Mouse (Mus musculus) limb, embryonic 10.5 days (tissue): ENCODE measurements around the gene Nacad. TPM values are rescaled to one million over a fixed set of nuclear protein-coding genes. Genes with fewer than 3 reads are reported as not detected.
"Not testable (repeated sequence)": the region's sequence is repeated elsewhere in the genome, so short reads cannot be mapped to it uniquely, and the experiment has no call there.

Source experiments
- DNase-seq: peaks from one replicate; pipeline ENCODE4 v3.0.0-alpha.2; 2017; ENCODE audit warnings: low spot score
- H3K27ac ChIP-seq: fragments of 300-500 bp; sonication (generic); 2 replicates; pipeline ENCODE4 v1.5.1; 2016; ENCODE audit warnings: mild to moderate bottlenecking
- H3K27me3 ChIP-seq: fragments of 300-500 bp; sonication (generic); 2 replicates; pipeline ENCODE4 v1.6.1; 2016; ENCODE audit warnings: low read depth, mild to moderate bottlenecking; ENCODE audit not compliant: poor library complexity, severe bottlenecking
- H3K36me3 ChIP-seq: fragments of 300-500 bp; sonication (generic); 2 replicates; pipeline ENCODE4 v1.6.1; 2016; ENCODE audit warnings: mild to moderate bottlenecking, moderate library complexity
- H3K4me1 ChIP-seq: fragments of 300-500 bp; sonication (generic); 2 replicates; pipeline ENCODE4 v1.6.1; 2016
- H3K4me3 ChIP-seq: fragments of 300-500 bp; sonication (generic); 2 replicates; pipeline ENCODE4 v1.5.1; 2016; ENCODE audit warnings: mild to moderate bottlenecking, moderate library complexity
- H3K9me3 ChIP-seq: fragments of 300-500 bp; sonication (generic); replicated peaks from 2 replicates; pipeline ENCODE4 v1.6.1; 2016; ENCODE audit warnings: mild to moderate bottlenecking
- WGBS: fragments of 180-500 bp; shearing (Covaris S2); methylation state at CpG from one replicate; pipeline ENCODE4 v1.1.7; 2016; 5-methylcytosine and 5-hydroxymethylcytosine counted together
- polyA plus RNA-seq: library from polyadenylated mRNA; unstranded; fragments of >200 nt; fragmentation: Nextera tagmentation; extraction: Ambion mirVana; gene quantifications from 2 replicates; pipeline ENCODE4 v1.2.1, GENCODE M21; 2016

Gene Nacad
- polyA plus RNA-seq = 0.35 and 0.59 TPM in 2 replicates

GRCm38 (mm10) chr11:6605491-6606399 is at the start of gene Nacad:
Gene Nacad, minus strand, starts transcription at chr11:6606053.
- peak within 1 kb of the TSS; percentile 53 for H3K4me3 ChIP-seq
- DNase-seq = peak; percentile 60
- H3K27me3 ChIP-seq = peaks cover 54% of the 10 kb centered on the region
- H3K4me1 ChIP-seq = peaks cover 19% of the 10 kb centered on the region
- WGBS = 7% methylated on average over 41 of the region's 41 CpGs
- peaks cover 7% of the 10 kb centered on the region for H3K36me3 ChIP-seq
- no peaks in the 10 kb centered on the region for H3K9me3 ChIP-seq
- no peak within 1 kb of the TSS for H3K27ac ChIP-seq

- H3K36me3 ChIP-seq = no peaks in the 10 kb centered on the region
- H3K27ac ChIP-seq = no peak overlapping the region
- H3K4me1 ChIP-seq = peaks cover 12% of the 10 kb centered on the region
- DNase-seq = peak; percentile 88
- no peak overlapping the region for H3K4me3 ChIP-seq
- no peaks in the 10 kb centered on the region for H3K9me3 ChIP-seq
- H3K27me3 ChIP-seq = 0 out of 2 replicates have a peak, but pooled peaks cover 6% of the 10 kb centered on the region
- 3% methylated on average over 2 of the region's 2 CpGs for WGBS
These were observed 49.0 kb upstream of the Nacad start for GRCm38 (mm10) chr11:6654903-6655302.

GRCm38 (mm10) chr11:6652978-6653377 is 47.1 kb upstream of the Nacad start:
- WGBS = 90% methylated on average over 3 of the region's 3 CpGs
- H3K36me3 ChIP-seq, H3K4me1 ChIP-seq, H3K27ac ChIP-seq, H3K9me3 ChIP-seq, H3K27me3 ChIP-seq, H3K4me3 ChIP-seq, DNase-seq: not testable (repeated sequence)

GRCm38 (mm10) chr11:6650519-6650918 is 44.7 kb upstream of the Nacad start:
- no peaks in the 10 kb centered on the region for H3K27me3 ChIP-seq

GRCm38 (mm10) chr11:6647831-6648724 is 42.2 kb upstream of the Nacad start:
- H3K36me3 ChIP-seq = no peaks in the 10 kb centered on the region
- no peak for DNase-seq
- H3K4me3 ChIP-seq = no peak overlapping the region
- H3K27me3 ChIP-seq = no peaks in the 10 kb centered on the region
- H3K4me1 ChIP-seq = no peaks in the 10 kb centered on the region
- WGBS = 58% methylated on average over 9 of the region's 9 CpGs
- H3K9me3 ChIP-seq = no peaks in the 10 kb centered on the region
- H3K27ac ChIP-seq = no peak overlapping the region

More at GRCm38 (mm10) chr11:6650519-6650918, 44.7 kb upstream of the Nacad start:
- H3K9me3 ChIP-seq = no peaks in the 10 kb centered on the region
- H3K27ac ChIP-seq = no peak overlapping the region
- no peak for DNase-seq
- 68% methylated on average over 7 of the region's 7 CpGs for WGBS
- no peaks in the 10 kb centered on the region for H3K36me3 ChIP-seq
- no peaks in the 10 kb centered on the region for H3K4me1 ChIP-seq
- no peak overlapping the region for H3K4me3 ChIP-seq

GRCm38 (mm10) chr11:6644566-6644965 is 38.7 kb upstream of the Nacad start:
- DNase-seq = no peak
- no peaks in the 10 kb centered on the region for H3K4me1 ChIP-seq
- H3K9me3 ChIP-seq = no peaks in the 10 kb centered on the region
- 82% methylated on average over 6 of the region's 6 CpGs for WGBS
- H3K36me3 ChIP-seq = no peaks in the 10 kb centered on the region
- no peak overlapping the region for H3K27ac ChIP-seq
- H3K27me3 ChIP-seq = no peaks in the 10 kb centered on the region
- H3K4me3 ChIP-seq = no peak overlapping the region

GRCm38 (mm10) chr11:6639072-6639471 is 33.2 kb upstream of the Nacad start:
- Histone ChIP-seq H3K27me3 (no peaks in the 10 kb centered on the region), H3K4me3 (no peak overlapping the region), H3K4me1 (no peaks in the 10 kb centered on the region), H3K9me3 (no peaks in the 10 kb centered on the region), H3K36me3 (no peaks in the 10 kb centered on the region), H3K27ac (no peak overlapping the region)
- no peak for DNase-seq
- WGBS = 85% methylated on average over 6 of the region's 6 CpGs

- no peaks in the 10 kb centered on the region for H3K9me3 ChIP-seq
- no peak within 1 kb of the TSS for H3K27ac ChIP-seq
- no peak for DNase-seq
- H3K36me3 ChIP-seq = no peaks in the 10 kb centered on the region
- H3K27me3 ChIP-seq = no peaks in the 10 kb centered on the region
- no peaks in the 10 kb centered on the region; the same call in 1 of the 2 replicates for H3K4me1 ChIP-seq
- WGBS = 87% methylated on average over 4 of the region's 4 CpGs
- H3K4me3 ChIP-seq = no peak within 1 kb of the TSS
These were observed 32.7 kb upstream of the Nacad start, which contains the start of gene Wap for GRCm38 (mm10) chr11:6638537-6638936. Gene Wap, minus strand, starts transcription at chr11:6638637.

GRCm38 (mm10) chr11:6636150-6636549 is 30.3 kb upstream of the Nacad start:
- WGBS = 73% methylated on average over 8 of the region's 8 CpGs
- no peak for DNase-seq
- Histone ChIP-seq H3K4me1 (no peaks in the 10 kb centered on the region; the same call in 1 of the 2 replicates), H3K9me3 (no peaks in the 10 kb centered on the region), H3K27me3 (no peaks in the 10 kb centered on the region), H3K4me3 (no peak overlapping the region), H3K27ac (no peak overlapping the region), H3K36me3 (no peaks in the 10 kb centered on the region)

- no peak for DNase-seq
- Histone ChIP-seq H3K27me3 (no peaks in the 10 kb centered on the region), H3K4me1 (peaks cover 13% of the 10 kb centered on the region), H3K27ac (no peak overlapping the region), H3K9me3 (no peaks in the 10 kb centered on the region), H3K36me3 (peaks cover under 1% of the 10 kb centered on the region), H3K4me3 (no peak overlapping the region)
These were observed 23.8 kb upstream of the Nacad start for GRCm38 (mm10) chr11:6629655-6630054.

GRCm38 (mm10) chr11:6628568-6628967 is 22.7 kb upstream of the Nacad start:
- Histone ChIP-seq H3K27ac (no peak overlapping the region), H3K4me1 (peaks cover 24% of the 10 kb centered on the region), H3K36me3 (peaks cover 12% of the 10 kb centered on the region), H3K9me3 (no peaks in the 10 kb centered on the region), H3K4me3 (no peak overlapping the region), H3K27me3 (no peaks in the 10 kb centered on the region)
- DNase-seq = peak; percentile 63
- WGBS = 21% methylated on average over 4 of the region's 4 CpGs

- H3K36me3 ChIP-seq = peaks cover 20% of the 10 kb centered on the region
- H3K4me3 ChIP-seq = no peak overlapping the region
- H3K9me3 ChIP-seq = no peaks in the 10 kb centered on the region
- no peak overlapping the region for H3K27ac ChIP-seq
- no peaks in the 10 kb centered on the region for H3K27me3 ChIP-seq
- peaks cover 27% of the 10 kb centered on the region for H3K4me1 ChIP-seq
- DNase-seq = no peak
- WGBS = 89% methylated on average over 4 of the region's 4 CpGs
These were observed 21.9 kb upstream of the Nacad start for GRCm38 (mm10) chr11:6627731-6628130.

- Histone ChIP-seq H3K36me3 (peaks cover 33% of the 10 kb centered on the region), H3K27ac (peak overlapping the region; percentile 94), H3K27me3 (no peaks in the 10 kb centered on the region), H3K4me3 (peak overlapping the region; percentile 75), H3K9me3 (no peaks in the 10 kb centered on the region), H3K4me1 (peaks cover 27% of the 10 kb centered on the region)
- DNase-seq = no peak
- WGBS = 9% methylated on average over 16 of the region's 16 CpGs
These were observed 20.5 kb upstream of the Nacad start for GRCm38 (mm10) chr11:6626388-6626772.
